Mouse (Mus musculus) neural tube, embryonic 11.5 days (tissue): ENCODE measurements around the gene Olfr223. TPM values are rescaled to one million over a fixed set of nuclear protein-coding genes. Genes with fewer than 3 reads are reported as not detected.

Experiments used
- ATAC-seq: fragments of 200-750 bp; cut with Nextera tagmentation; 2 replicates; pipeline ENCODE4 v1.8.0; 2017; ENCODE audit warnings: moderate number of reproducible peaks, mild to moderate bottlenecking, moderate TSS enrichment, moderate library complexity; ENCODE audit not compliant: insufficient read depth, low FRiP score, low TSS enrichment
- DNase-seq: peaks from one replicate; pipeline ENCODE4 v3.0.0-alpha.2; 2015; ENCODE audit warnings: low spot score
- H3K27ac ChIP-seq: fragments of 300-500 bp; sonication (generic); 2 replicates; pipeline ENCODE4 v1.5.1; 2014; ENCODE audit warnings: low read depth, mild to moderate bottlenecking, low read length
- H3K27me3 ChIP-seq: fragments of 300-500 bp; sonication (generic); 2 replicates; pipeline ENCODE4 v1.6.1; 2014; ENCODE audit warnings: mild to moderate bottlenecking, low read length, mixed read lengths; ENCODE audit not compliant: control insufficient read depth, insufficient read depth
- H3K36me3 ChIP-seq: fragments of 300-500 bp; sonication (generic); 2 replicates; pipeline ENCODE4 v1.6.1; 2014; ENCODE audit warnings: mild to moderate bottlenecking, low read length, moderate library complexity, mixed read lengths; ENCODE audit not compliant: control insufficient read depth, insufficient read depth
- H3K4me1 ChIP-seq: fragments of 300-500 bp; sonication (generic); 2 replicates; pipeline ENCODE4 v1.6.1; 2014; ENCODE audit warnings: low read length, mixed read lengths; ENCODE audit not compliant: control insufficient read depth, insufficient read depth
- H3K4me2 ChIP-seq: fragments of 300-500 bp; sonication (generic); 2 replicates; pipeline ENCODE4 v1.6.1; 2014; ENCODE audit warnings: low read depth, mild to moderate bottlenecking, moderate library complexity
- H3K4me3 ChIP-seq: fragments of 300-500 bp; sonication (generic); 2 replicates; pipeline ENCODE4 v1.5.1; 2014; ENCODE audit warnings: low read depth, low read length
- H3K9ac ChIP-seq: fragments of 300-500 bp; sonication (generic); 2 replicates; pipeline ENCODE4 v1.6.1; 2014; ENCODE audit warnings: mild to moderate bottlenecking, low read length
- H3K9me3 ChIP-seq: fragments of 300-500 bp; sonication (generic); 2 replicates; pipeline ENCODE4 v1.6.1; 2016; ENCODE audit warnings: low read length; ENCODE audit not compliant: control insufficient read depth
- WGBS: fragments of 180-500 bp; shearing (Covaris S2); extraction: QIAGEN DNeasy Blood & Tissue Kit; methylation state at CpG from one replicate; pipeline ENCODE4 v1.1.7; 2014; 5-methylcytosine and 5-hydroxymethylcytosine counted together
- polyA plus RNA-seq: library from polyadenylated mRNA; unstranded; fragments of >200 nt; fragmentation: Nextera tagmentation; extraction: Ambion mirVana; gene quantifications from 2 replicates; pipeline ENCODE4 v1.2.1, GENCODE M21; 2014

Gene Olfr223
- polyA plus RNA-seq, 1 experiment from 2014 or later: not detected

DNA sequence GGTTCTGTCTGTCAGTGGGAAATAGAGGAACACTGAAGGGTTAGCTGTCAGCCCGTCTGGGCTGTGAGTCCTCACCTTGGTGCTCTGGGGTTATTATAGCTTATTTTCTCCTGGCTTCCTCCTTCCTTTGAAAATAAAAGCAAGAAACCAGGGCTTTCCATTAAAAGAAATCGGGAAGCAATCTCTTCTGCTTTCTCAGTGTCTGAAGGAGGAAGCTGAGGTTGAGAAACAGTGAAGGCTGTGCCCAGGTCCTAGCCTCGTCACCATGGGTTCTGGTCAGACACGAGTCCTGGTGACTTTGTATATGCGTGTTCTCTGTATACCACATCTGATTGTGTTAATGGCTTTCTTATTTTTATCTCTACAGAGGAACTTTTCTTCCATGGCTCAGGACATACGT, 50.6 kb downstream of the Olfr223 start:
- Histone ChIP-seq H3K36me3 (no peaks in the 10 kb centered on the region), H3K4me1 (no peaks in the 10 kb centered on the region), H3K4me3 (no peak overlapping the region), H3K27me3 (no peaks in the 10 kb centered on the region), H3K4me2 (no peak overlapping the region), H3K27ac (no peak overlapping the region), H3K9me3 (no peaks in the 10 kb centered on the region), H3K9ac (no peak overlapping the region)
- 85% methylated on average over 6 of the region's 6 CpGs for WGBS
- ATAC-seq: no peak
- DNase-seq: no peak

DNA sequence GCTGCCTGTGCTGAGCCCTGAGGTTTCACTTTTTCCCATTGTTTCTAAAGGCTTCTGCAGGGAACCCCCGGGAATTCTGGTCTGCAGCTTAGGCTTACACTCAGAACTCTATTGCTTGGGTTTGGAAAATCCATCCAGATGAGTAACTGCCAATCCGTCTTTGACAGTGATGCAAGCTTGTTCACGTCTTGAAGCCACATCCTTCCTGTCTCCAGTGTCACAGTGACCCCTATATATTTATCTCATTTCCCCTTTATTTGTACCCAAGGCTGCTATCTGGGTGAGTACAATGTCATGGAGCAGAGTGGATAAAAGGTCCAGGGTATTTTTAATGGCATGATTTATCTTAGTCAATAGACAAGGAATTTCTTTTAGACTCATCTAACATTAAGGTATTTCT, 51.8 kb downstream of the Olfr223 start, which contains the start of gene Nlrp3:
Gene Nlrp3 (plus strand): TSS at position 245 of the 400 bp plus-strand sequence.
- ATAC-seq (no peak), DNase-seq (no peak)
- Histone ChIP-seq H3K9ac (no peak within 1 kb of the TSS), H3K4me1 (no peaks in the 10 kb centered on the region), H3K4me2 (no peak within 1 kb of the TSS), H3K4me3 (no peak within 1 kb of the TSS), H3K27me3 (no peaks in the 10 kb centered on the region), H3K36me3 (no peaks in the 10 kb centered on the region), H3K27ac (no peak within 1 kb of the TSS), H3K9me3 (no peaks in the 10 kb centered on the region)
- WGBS: 58% methylated on average over 3 of the region's 3 CpGs

DNA sequence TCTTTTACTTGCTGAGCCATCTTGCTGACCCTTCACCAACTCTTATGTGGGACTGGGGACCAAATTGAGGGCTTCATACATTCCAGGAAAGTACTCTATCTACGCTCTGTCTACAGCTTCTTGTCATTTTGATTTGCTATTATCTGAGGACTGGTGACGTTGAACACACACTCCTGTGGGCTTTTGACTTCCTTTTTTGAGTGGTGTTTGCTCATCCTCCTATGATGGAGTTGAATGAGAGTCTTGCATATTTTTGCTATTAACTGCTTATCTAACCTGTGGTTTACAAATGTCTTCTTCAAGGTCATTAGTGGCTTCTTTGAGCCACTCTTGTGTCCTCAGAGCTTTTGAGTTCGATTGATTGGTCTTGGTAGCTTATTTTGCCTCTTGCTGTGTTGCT, 53.0 kb downstream of the Olfr223 start:
- H3K27ac ChIP-seq: no peak overlapping the region
- no peaks in the 10 kb centered on the region for H3K4me1 ChIP-seq
- H3K9me3 ChIP-seq: no peaks in the 10 kb centered on the region
- no peak overlapping the region for H3K4me2 ChIP-seq
- H3K27me3 ChIP-seq: no peaks in the 10 kb centered on the region
- H3K36me3 ChIP-seq: no peaks in the 10 kb centered on the region
- H3K9ac ChIP-seq: no peak overlapping the region
- no peak overlapping the region for H3K4me3 ChIP-seq
- DNase-seq (no peak), ATAC-seq (no peak)
- WGBS: 89% methylated on average over 3 of the region's 3 CpGs

Other genes starting within 250 kb of the Olfr223 start
- gene Prss38, start 217.6 kb downstream of the Olfr223 start, polyA plus RNA-seq: not detected in 2 replicates
- 14.7 and 15.3 TPM in 2 replicates for gene Jmjd4, start 143.2 kb downstream of the Olfr223 start, polyA plus RNA-seq
- 193 and 203 TPM in 2 replicates for gene Snap47, start 142.1 kb downstream of the Olfr223 start, polyA plus RNA-seq
- 10.1 and 11.6 TPM in 2 replicates for gene Zfp867, start 120.8 kb downstream of the Olfr223 start, polyA plus RNA-seq
- gene Zkscan17, start 66.5 kb downstream of the Olfr223 start, polyA plus RNA-seq: 26.0 and 27.9 TPM in 2 replicates
- 0.11 and 0.14 TPM in 2 replicates for gene Nlrp3, start 51.7 kb downstream of the Olfr223 start, polyA plus RNA-seq
- gene Olfr222, start 17.1 kb downstream of the Olfr223 start, polyA plus RNA-seq: not detected in 2 replicates
- gene Mprip, start 68.0 kb upstream of the Olfr223 start, polyA plus RNA-seq: 87.6 and 91.3 TPM in 2 replicates
- 0.60 and 0.69 TPM in 2 replicates for gene Pld6, start 194.4 kb upstream of the Olfr223 start, polyA plus RNA-seq
- gene Flcn, start 216.7 kb upstream of the Olfr223 start, polyA plus RNA-seq: 30.6 and 30.9 TPM in 2 replicates
- 40.6 and 44.5 TPM in 2 replicates for gene Nt5m, start 246.2 kb upstream of the Olfr223 start, polyA plus RNA-seq
- 247 and 252 TPM in 2 replicates for gene Cops3, start 246.5 kb upstream of the Olfr223 start, polyA plus RNA-seq